Mouse (Mus musculus): ENCODE results near the gene Cd2. TPM values are rescaled to one million over a fixed set of nuclear protein-coding genes. Genes with fewer than 3 reads are reported as not detected.

Gene Cd2
- total RNA-seq (2021), result 1 to 10 TPM; 1.3 to 1.4 TPM

GRCm38 (mm10) chr3:101287911-101288311 lies at the start of gene Cd2:
Cd2 (minus strand) TSS chr3:101287939.
- intact Hi-C loops (cut with DNase I), result no loop called here
- DNase-seq, result no peak

DNA sequence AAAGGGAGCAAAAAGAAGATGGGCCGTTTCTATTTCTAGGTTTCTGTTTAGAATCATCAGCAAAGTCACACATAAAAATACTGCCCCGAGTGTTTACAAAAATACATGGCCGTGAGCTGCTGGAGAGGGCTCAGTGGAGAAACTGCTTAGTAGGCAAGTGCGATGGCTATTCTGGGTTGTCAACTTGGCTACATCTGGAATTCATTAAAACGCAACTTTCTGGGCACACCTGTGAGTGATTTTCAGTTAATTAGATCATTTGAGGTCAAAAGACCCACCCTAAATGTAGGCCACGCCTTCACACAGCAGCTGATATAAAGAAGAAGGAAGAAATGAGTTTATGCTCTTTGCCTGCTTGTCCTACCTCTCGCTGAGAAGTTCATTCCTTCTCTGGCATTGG lies 40.9 kb upstream of the Cd2 start:
- no peak for DNase-seq
- intact Hi-C loops (cut with DNase I), result no loop called here

GRCm38 (mm10) chr3:101327248-101327647 lies 39.5 kb upstream of the Cd2 start:
- intact Hi-C loops (cut with DNase I), result no loop called here
- no peak for DNase-seq

- intact Hi-C loops (cut with DNase I), result no loop called here
- DNase-seq, result no peak
These were observed 34.7 kb upstream of the Cd2 start for GRCm38 (mm10) chr3:101322437-101322836.

DNA sequence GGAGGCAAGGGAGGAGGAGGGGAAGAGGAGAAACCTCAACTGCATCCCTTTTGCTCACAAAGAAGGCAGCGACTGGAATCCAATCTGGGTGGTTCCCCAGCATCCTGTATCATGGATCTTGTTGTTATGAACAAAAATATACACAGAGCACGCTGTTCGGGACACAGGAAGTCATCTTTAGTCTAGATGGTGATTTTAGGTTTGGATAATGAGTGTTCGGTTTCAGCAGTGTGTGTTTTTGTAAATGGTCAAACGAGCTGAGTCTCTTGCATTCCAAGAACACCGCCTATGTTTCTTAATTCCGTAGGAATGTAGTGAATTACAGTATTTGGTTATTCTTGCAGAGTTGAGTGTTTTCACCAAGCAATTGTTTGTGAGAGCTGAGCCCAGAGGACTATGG lies 33.1 kb upstream of the Cd2 start:
- intact Hi-C loops (cut with DNase I), result no loop called here
- DNase-seq, result no peak

DNA sequence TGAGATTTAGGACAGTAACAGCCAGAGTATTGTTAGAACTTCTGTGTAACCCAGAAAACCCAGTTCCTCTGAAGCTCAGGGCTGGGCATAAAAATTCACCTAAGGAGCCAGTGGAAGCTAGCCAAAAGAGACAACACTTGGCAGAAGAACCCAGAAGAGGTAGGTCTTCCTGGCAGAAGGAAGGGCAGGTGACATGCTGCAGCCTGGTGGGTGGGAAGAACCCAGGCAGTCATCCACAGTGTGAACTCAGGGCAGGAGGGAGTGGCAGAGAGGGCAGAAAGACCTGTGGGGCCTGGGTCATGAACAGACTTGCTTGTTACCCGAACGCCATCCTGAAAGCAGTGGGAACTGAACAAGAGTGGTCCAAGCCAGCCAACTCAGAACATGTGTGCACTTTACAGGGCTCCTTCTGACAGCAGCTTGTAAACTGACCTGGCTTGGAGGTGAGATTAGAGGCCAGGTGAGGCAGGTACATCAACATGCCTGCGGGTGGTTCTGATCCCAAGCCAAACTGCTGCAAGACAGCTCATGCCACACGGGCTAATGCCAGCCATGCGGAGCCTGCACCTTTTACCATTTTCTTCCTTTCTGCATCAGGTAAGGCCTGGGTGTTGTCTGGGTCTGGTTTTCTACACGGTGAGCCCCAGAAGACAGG lies 30.9 kb upstream of the Cd2 start:
- no peak for DNase-seq
- intact Hi-C loops (cut with DNase I), result loop anchor here (5.0 kb wide), 1 partner anchor 144 kb away; no protein-coding TSS in a partner anchor

DNA sequence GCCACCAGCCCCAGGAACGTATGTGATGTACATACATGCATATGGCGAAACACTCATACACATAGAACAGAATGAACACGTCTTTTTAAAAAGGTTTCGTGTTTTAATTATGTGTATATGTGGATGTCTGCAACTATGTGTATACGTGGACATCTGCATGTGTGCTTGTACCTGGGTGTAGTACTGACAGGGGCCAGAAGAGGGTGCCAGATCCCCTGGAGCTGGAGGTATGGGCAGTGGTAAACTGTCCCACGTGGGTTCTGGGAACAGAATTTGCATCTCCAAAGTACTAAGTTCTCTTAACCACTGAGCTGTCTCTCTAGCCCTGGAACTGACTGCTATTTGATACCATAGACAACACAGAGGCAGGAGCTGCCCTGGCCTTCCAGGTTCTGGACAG lies 30.4 kb upstream of the Cd2 start:
- DNase-seq, result peak; percentile 34 to 58
- intact Hi-C loops (cut with DNase I), result loop anchor here (5.0 kb wide), 1 partner anchor 144 kb away; no protein-coding TSS in a partner anchor

DNA sequence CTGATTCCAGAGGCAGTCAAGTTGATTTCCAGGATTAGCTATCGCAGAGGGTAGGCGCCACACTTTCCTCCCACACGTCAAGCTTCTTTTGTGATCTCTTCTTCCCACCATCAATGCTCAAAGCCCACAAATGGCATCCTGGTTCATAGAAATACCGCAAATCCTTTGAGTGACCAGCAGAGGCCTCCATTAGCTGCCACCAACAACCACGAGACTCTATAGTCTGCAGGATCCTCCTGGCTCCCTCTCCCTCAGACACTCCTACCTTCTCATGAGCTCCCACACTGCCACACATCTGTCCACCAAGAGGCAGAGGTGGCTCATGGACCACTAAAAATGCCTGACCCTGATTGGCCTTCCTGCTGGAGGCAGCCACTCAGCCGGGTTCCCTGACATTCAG lies 27.2 kb upstream of the Cd2 start:
- no peak for DNase-seq
- intact Hi-C loops (cut with DNase I), result loop anchor here (5.0 kb wide), 2 partner anchors 57 to 147 kb away; no protein-coding TSS in a partner anchor

GRCm38 (mm10) chr3:101313266-101314051 lies 25.7 kb upstream of the Cd2 start:
- intact Hi-C loops (cut with DNase I), result loop anchor here (5.0 kb wide), 1 partner anchor 59 kb away; no protein-coding TSS in a partner anchor
- no peak for DNase-seq

DNA sequence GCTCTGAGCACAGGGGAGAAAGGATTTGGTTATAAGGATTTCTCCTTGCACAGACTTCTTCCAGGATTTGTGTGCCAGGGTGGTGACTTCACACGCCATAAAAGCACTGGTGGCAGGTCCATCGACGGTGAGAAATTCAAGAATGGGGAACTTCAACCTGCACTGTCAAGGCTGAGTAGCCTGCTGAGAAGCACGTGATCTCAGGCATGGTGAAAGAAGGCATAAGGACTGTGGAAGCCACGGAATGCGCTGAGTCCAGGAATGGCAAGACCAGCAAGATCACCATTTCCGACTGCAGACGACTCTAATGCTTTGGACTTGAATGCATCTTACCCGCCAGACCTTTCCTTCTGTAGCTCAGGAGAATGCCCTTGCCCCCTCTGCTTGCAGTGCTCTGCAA lies 23.2 kb upstream of the Cd2 start:
- no peak for DNase-seq
- intact Hi-C loops (cut with DNase I), result loop anchor here (5.0 kb wide), 1 partner anchor 61 kb away; no protein-coding TSS in a partner anchor

DNA sequence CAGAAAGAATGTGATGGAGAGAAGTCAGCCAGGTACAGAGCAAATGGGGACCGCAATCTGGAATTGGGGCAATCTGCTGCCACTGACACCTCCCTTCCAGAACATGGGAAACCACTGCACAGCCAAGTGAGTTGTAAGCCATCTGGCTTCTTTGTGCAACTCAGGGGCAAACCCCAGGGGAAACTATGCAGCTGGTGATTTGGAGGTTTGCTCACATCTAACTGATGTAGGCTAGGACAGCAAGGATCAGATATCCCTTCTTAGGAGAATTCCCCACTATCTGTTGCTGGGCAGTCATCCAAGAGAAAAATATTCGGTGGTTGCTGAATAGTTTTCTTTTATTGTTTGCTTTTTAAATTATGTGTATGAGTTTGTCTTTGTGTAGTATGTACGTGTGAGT lies 21.9 kb upstream of the Cd2 start:
- intact Hi-C loops (cut with DNase I), result loop anchor here (5.0 kb wide), 1 partner anchor 63 kb away; no protein-coding TSS in a partner anchor

DNA sequence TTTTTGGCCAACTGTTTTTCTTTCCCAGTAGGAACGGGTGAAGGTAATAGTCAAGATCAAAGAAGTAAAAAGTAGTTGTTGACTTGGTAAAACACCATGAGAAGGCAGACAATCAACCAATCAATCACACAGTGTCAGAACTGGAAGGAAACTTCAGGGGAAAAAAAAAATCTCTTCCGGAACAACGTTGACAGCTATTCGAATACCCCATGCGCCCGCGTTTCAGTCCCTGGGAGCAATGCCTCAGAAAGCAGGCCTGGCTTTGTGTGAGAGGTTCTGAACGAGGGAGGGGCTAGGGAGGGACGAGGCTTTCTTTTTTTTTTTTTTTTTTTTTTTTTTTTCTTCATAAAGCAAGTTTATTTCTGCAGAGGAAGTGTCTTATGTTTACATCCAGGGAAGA lies 18.4 kb upstream of the Cd2 start:
- DNase-seq, result no peak
- intact Hi-C loops (cut with DNase I), result no loop called here

More for the DNA sequence above, 21.9 kb upstream of the Cd2 start:
- DNase-seq, result no peak

DNA sequence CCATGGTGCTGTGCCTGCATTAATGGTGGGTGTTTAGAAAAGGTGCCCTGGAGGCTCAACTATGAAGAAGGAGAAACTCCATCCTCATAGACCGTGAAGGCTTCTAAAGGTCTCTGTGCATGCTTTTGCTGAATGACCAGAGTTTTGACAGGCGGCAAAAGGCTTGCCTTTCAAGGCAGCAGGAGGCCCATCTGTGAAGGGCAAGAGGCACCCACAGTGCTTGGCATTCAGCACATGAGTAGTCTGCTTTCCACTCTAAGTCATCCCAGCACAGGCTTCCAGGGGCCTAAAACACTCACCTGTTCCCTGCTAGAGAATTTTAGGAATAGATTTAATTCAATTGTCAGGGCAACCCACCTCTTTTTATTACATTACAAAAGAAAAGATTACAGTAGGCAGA lies 17.3 kb upstream of the Cd2 start:
- intact Hi-C loops (cut with DNase I), result no loop called here

GRCm38 (mm10) chr3:101304156-101304555 lies 16.4 kb upstream of the Cd2 start:
- DNase-seq, result peak; percentile 75 to 87
- intact Hi-C loops (cut with DNase I), result loop anchor here (1.0 to 5.0 kb wide), 2 partner anchors 158 to 508 kb away; no protein-coding TSS in a partner anchor

More for the DNA sequence above, 17.3 kb upstream of the Cd2 start:
- DNase-seq, result no peak

DNA sequence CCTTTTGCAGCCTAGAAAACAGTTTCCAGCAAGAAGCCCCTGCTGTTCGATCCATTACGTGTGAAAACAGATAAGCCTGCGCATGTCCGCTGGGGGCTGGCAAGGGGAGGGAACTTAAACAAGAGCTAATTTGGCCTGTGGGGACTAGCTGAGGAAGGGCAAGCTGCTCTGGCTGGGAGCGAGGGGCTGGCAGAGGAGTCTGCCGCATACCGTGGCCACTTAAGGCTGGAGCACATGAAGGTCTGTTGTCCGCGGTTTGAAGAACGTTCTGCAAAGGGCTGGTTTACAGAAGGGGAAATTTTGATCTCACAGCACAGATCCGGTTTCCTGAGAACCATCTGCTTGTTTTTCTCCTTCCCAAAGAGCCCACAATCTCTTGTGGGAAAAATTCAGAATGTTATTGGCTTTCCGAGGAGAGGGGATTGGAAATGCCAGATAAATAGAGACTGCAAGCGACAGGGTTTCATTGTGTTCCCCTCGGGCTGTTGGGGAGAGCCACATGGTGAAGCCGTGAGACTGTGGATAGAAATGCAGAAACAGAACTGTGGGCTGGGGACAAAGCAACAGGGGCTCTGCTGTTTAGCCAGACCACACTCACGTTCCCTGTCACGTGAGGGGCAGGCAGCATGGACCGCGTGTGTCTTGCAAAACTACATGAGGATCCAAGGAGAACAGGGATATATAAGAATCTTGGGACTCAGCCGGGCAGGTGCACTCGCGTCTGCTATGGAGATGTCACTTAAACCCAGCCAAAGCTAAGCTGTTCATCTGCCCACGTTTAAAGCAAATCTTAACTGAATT lies 12.7 kb upstream of the Cd2 start:
- peak; percentile 52 to 56 for DNase-seq
- intact Hi-C loops (cut with DNase I), result loop anchor here (5.0 kb wide), 1 partner anchor 512 kb away; no protein-coding TSS in a partner anchor

DNA sequence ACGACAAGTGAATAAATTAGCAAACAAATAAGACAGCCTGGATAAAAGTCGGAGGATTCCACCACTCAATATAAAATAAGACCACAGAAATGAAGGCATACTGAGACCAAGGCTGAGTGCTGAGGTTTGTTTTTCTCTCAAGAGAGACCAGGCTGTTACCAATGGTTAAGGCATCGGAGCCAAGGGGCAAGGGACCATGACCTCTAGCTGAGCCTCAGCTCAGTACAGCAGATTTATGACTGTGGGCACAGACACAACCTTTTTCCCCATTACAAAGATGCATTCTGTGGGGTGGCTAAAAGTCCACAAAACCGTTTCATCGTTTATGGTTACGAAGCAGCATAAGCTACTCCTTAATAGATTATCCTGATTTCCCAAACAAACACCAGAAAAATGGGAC lies 11.9 kb upstream of the Cd2 start:
- DNase-seq, result no peak
- intact Hi-C loops (cut with DNase I), result loop anchor here (5.0 kb wide), 2 partner anchors 137 to 382 kb away; no protein-coding TSS in a partner anchor

GRCm38 (mm10) chr3:101297221-101297620 lies 9.5 kb upstream of the Cd2 start:
- no peak for DNase-seq
- intact Hi-C loops (cut with DNase I), result loop anchor here (5.0 kb wide), 2 partner anchors 135 to 380 kb away; no protein-coding TSS in a partner anchor

DNA sequence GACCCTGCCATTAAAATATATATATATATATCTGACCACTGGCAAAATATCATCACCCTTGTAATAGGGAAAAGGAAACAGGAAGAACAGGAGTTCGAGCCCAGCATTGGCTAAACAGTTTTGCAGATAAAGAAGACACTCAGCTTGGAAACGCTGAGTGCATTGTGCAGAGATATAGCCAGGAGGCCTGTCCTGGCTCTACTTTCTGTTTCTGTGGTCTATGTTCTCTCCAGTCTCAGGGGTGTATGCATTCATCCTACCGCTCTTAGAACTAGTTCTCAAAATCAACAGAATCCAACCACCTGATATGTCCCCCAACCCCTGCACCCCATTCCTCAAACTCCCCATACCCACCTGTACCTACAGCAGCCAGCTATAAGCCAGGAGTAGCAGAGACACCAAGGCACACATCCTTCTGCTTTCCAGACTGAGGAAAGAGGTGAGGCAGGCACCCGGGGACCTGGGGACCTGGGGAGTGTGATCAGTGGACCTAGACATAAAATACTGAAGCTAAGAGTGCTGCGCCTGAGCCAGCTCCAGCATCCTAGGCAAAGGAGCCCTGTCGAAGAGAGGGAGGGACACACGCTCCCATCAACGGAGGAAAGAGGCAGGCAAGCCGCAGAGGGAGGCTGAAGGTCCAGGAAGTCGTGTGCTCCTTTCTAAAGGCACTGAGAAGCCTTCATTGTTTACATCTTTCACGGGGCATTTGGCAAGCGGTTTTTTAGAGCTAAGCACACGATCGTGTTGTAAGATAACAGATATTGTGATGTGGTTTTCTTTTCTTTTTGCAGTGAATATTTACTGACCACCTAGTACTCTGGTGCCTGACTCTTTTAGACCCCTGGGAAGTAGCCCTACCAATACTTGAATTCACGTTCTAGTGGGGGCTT lies 8.4 kb upstream of the Cd2 start:
- no peak for DNase-seq

GRCm38 (mm10) chr3:101295366-101295867 lies 7.7 kb upstream of the Cd2 start:
- intact Hi-C loops (cut with DNase I), result loop anchor here (1.0 to 5.0 kb wide), 3 partner anchors 133 to 378 kb away; no protein-coding TSS in a partner anchor
- peak; percentile 95 to 97 for DNase-seq

More for the DNA sequence above, 8.4 kb upstream of the Cd2 start:
- intact Hi-C loops (cut with DNase I), result loop anchor here (1.0 to 5.0 kb wide), 3 partner anchors 134 to 379 kb away; no protein-coding TSS in a partner anchor
